8 mouse cellular contexts compared by ENCODE assay signal in genomic region chr10:75436604-75437217, GRCm38 (mm10). TPM values are rescaled to one million over a fixed set of nuclear protein-coding genes. Genes with fewer than 3 reads are reported as not detected.
DNase-seq lines count a peak whose midpoint lies in the region; ATAC-seq and TF ChIP-seq lines count a peak whose summit lies in the region.
"Had no signal": no experiment of that assay in that cellular context is flagged by ENCODE, and none has a peak within 500 bp of the region (broad histone marks: within the 10 kb centered on the region; RNA-seq: fewer than 3 reads in every experiment).

No protein-coding gene starts in this region.

- no peak overlapping the region for H3K4me2 ChIP-seq in midbrain, embryonic 12.5 days (replicated peaks)
- H3K4me2 ChIP-seq: stomach, embryonic 15.5 days had no signal

- TF ChIP-seq CTCF in small intestine, adult 2 months (IDR thresholded peaks at IDR 0.05; ENCODE audit: extremely low read depth, insufficient read length, insufficient replicate concordance, low read depth, low read length): peak; percentile 72; the same call in 1 of the 2 replicates

- H3K9ac ChIP-seq in midbrain, embryonic 12.5 days (replicated peaks): no peak overlapping the region
- H3K9ac ChIP-seq: stomach, embryonic 15.5 days had no signal

- peak; percentile 57 for ATAC-seq in midbrain, embryonic 12.5 days (ENCODE audit: low FRiP score, low read depth)

- no peaks in the 10 kb centered on the region for H3K36me3 ChIP-seq in midbrain, embryonic 12.5 days
- H3K36me3 ChIP-seq in small intestine, adult 2 months (ENCODE audit: control insufficient read depth, insufficient read depth, low read length): no peaks in the 10 kb centered on the region
- H3K36me3 ChIP-seq: stomach, embryonic 15.5 days had no signal

- H3K4me1 ChIP-seq in midbrain, embryonic 12.5 days: peaks cover 3% of the 10 kb centered on the region; the same call in 1 of the 2 replicates
- H3K4me1 ChIP-seq in small intestine, adult 2 months (ENCODE audit: control insufficient read depth, insufficient read depth, insufficient read length, low read length): peaks cover 12% of the 10 kb centered on the region; the same call in 1 of the 2 replicates

- TF ChIP-seq POLR2A in small intestine, adult 2 months (IDR thresholded peaks at IDR 0.05; ENCODE audit: low read depth, low read length): no peak

- H3K27ac ChIP-seq in midbrain, embryonic 12.5 days (replicated peaks): no peak overlapping the region
- H3K27ac ChIP-seq in small intestine, adult 2 months (ENCODE audit: insufficient read depth, low read depth, low read length): no peak overlapping the region
- H3K27ac ChIP-seq: stomach, embryonic 15.5 days had no signal

- DNase-seq in adrenal gland, adult (ENCODE audit: inconsistent age in 2 of 2, low spot score in 1 of 2): peak; percentile 77 to 95
- DNase-seq in cerebellum, postnatal 36 days: peak; percentile 77 to 92
- peak; percentile 62 to 78 for DNase-seq in gastrocnemius, adult 8-10 months (ENCODE audit: low spot score in 2 of 2)
- DNase-seq in kidney, adult 11 months: peak; percentile 68
- DNase-seq in left cerebral cortex, postnatal 25 days (ENCODE audit: low spot score in 2 of 2): peak; percentile 89 to 92

- WGBS in midbrain, embryonic 12.5 days: 21% methylated on average over 3 of the region's 3 CpGs
- WGBS in small intestine, adult 2 months: 6% methylated on average over 3 of the region's 3 CpGs

- no peak overlapping the region for H3K4me3 ChIP-seq in midbrain, embryonic 12.5 days
- H3K4me3 ChIP-seq in small intestine, adult 2 months (ENCODE audit: low read depth, low read length): no peak overlapping the region
- H3K4me3 ChIP-seq: stomach, embryonic 15.5 days had no signal

- intact Hi-C loops in left cerebral cortex, postnatal 25 days (cut with DNase I): loop anchor here (1.0 to 5.0 kb wide), 4 partner anchors 120 to 254 kb away; partner anchors contain the start of gene Adora2a

- no peaks in the 10 kb centered on the region for H3K9me3 ChIP-seq in midbrain, embryonic 12.5 days
- H3K9me3 ChIP-seq: stomach, embryonic 15.5 days had no signal

- H3K27me3 ChIP-seq in midbrain, embryonic 12.5 days: peaks cover 10% of the 10 kb centered on the region; the same call in 1 of the 2 replicates
- no peaks in the 10 kb centered on the region for H3K27me3 ChIP-seq in small intestine, adult 2 months (ENCODE audit: control insufficient read depth, insufficient read depth, low read length)
- H3K27me3 ChIP-seq: stomach, embryonic 15.5 days had no signal

RNA-seq across cellular contexts. Expression of gene Upb1, which starts 35.8 kb away (rescaled TPM):
- total RNA-seq in gastrocnemius, adult 8-10 months (2022): under 1 TPM in 2 of 4 experiments, not detected in 2; 0.10 to 0.48 TPM
- total RNA-seq in left cerebral cortex, postnatal 25 days (2021): under 1 TPM; 0.53 to 0.76 TPM
- 0.07 and 0.26 TPM in 2 replicates for polyA plus RNA-seq in midbrain, embryonic 12.5 days (2016; fragmentation: Nextera tagmentation; extraction: Ambion mirVana)
- polyA plus RNA-seq in small intestine, adult 2 months (2012; rRNA removed): 1.0 and 1.6 TPM in 2 replicates
